Mouse (Mus musculus): ENCODE data around the gene Mfap1b.

DNA sequence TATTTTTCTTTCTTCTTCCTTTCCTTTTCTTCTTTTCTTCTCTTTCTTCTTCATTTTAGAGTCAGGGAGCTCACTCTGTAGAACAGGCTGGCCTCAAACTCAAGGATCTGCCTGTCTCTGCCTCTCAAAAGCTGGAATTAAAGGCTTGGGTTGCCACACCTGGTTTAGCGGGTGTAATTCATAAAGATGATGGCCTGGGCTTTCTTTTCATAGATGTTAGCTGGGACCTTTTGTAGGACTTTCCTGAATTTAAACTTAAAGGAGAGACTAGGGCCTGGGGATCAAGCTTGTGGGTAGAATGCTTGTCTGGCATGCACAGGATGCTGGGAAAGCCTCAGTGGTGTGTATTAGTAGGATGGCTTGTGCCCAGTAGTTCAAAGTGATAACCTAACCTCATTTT is 29.7 kb downstream of the Mfap1b start, which contains the start of gene Ell3:
- TF ChIP-seq CTCF (IDR thresholded peaks at IDR 0.05; ENCODE audit: control insufficient read depth, insufficient read depth, low read length) (no peak), POLR2A (IDR thresholded peaks at IDR 0.05; ENCODE audit: borderline replicate concordance, control insufficient read depth, low read depth, low read length) (no peak)
